Mouse (Mus musculus) liver, adult (tissue): ENCODE data around the gene Nrros.

Experiments used
- GATA4 ChIP-seq: IDR thresholded peaks from 2 replicates; pipeline ENCODE4 v1.6.1; 2014; ENCODE audit warnings: mild to moderate bottlenecking, low read length; ENCODE audit not compliant: insufficient replicate concordance

Nrros gene

DNA sequence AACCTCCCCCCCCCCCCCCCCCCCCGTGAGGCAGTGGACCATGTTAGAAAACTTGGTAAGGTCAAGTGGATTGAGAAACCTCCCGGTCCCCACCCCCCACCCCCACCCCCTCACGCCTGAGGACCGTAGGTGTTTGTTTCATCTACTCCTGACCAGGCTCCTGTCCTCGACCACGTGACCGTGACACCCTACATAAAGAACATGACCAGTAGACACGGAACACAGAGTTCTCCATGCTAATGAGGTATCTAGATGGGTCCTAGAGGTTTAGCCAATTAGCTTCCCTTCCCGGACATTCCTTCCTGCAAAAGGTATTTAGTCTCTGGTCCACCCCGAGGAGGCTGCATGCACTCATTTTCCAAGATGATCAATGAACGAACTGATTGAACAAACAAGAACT lies 8.0 kb upstream of the Nrros start:
- TF ChIP-seq GATA4 = no peak

DNA sequence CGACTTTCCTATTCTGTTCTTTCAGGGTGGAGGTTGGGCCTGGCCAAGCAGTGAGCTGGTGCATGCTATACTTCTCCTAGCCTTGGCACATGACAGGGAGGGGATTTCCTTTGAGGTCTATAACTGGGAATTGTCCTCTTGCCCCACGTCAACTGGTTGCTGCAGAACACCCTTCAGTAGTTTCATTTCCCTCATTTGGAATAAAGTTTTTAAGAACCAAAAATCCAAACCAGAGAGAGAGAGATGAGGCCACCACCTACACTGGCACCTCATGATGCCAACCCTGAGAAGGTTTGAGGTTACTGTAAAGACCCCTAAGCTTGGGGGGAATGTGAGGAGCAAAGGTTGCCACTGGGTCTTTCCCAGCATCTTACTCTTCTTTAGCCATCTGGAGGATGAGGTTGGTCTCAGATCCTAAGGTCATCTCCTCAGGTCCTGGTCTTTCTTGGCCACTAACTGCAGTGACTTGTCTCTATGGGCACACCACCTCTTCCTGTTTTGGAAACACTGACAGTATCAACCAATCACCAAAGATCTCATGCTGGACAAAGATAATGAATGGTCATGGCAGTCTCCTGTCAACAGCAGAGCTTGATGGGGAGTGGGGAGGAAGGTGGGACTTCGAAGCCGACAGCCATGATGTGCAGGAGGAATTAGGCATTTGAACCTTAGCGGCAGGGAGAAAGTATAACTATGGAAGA lies 5.8 kb upstream of the Nrros start:
- no peak for TF ChIP-seq GATA4

- no peak for TF ChIP-seq GATA4
These were observed 2.6 kb upstream of the Nrros start for GRCm38 (mm10) chr16:32167819-32168545.

GRCm38 (mm10) chr16:32164396-32165027 lies 882 bp downstream of the Nrros start:
- no peak for TF ChIP-seq GATA4

- TF ChIP-seq GATA4 = no peak
These were observed 1.5 kb downstream of the Nrros start for GRCm38 (mm10) chr16:32163891-32164290.

DNA sequence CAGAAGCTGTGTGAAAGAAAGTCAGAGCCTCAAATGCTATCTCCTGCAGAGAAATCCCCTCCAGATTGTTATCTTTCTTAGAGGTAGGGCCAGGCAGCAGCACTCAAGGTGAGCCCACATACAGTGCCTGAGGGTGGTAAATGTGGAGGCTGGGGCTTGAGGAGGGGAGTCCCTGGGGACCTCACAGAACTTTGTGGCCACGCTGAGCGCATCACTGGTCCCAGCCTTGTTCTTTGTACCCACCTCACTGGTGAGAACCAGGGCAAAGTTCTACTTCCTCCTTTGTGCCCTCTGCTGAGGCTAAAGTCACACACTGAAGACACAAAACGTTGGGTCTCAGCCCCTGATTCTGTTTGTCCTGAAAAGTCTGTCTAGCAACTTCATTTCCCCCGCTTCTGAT lies 2.0 kb downstream of the Nrros start:
- peak; percentile 47; the same call in 1 of the 2 replicates for TF ChIP-seq GATA4

GRCm38 (mm10) chr16:32160742-32161323 lies 4.6 kb downstream of the Nrros start:
- TF ChIP-seq GATA4 = no peak

- TF ChIP-seq GATA4 = no peak
These were observed 6.4 kb downstream of the Nrros start for GRCm38 (mm10) chr16:32158966-32159365.

- TF ChIP-seq GATA4 = no peak
These were observed 8.0 kb downstream of the Nrros start for GRCm38 (mm10) chr16:32157369-32157768.

DNA sequence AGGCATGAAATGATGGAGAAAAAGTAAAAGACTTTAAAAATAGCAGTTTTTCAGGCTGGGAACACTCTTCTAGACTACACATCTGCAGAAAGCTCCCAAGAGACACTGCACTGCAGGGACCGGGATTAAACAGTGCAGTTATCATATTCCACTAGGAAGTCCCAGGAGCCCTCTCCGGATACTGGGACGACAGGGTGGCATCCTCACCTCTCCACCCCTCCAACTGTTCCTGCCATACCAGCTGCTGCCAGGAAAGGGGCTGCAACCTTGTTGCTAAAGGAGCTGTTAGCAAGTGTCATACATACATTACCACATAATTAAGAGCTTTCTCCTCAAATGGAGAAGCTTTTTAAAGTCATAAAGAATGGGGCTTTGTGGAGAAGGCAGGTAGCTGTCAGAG lies 8.7 kb downstream of the Nrros start:
- no peak for TF ChIP-seq GATA4

DNA sequence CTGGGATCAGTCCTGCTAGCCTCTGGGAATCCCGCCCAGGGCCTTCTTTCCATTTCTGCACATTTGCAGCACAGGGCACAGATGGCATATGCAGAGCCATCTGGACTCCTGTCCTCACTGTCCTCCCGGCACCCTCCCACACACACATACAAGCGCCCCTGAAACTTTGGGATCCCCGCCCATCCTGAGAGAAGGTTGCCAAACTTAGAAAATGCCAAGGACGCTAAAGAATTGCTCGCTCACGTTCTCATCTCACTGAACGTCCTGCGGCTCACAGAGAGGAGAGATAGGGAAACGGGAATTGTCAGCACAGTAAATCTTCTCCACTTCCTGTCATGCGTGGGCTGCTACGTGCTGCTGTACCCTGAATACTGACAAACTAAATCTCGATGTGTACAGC lies 11.0 kb downstream of the Nrros start:
- peak; percentile 69; the same call in 1 of the 2 replicates for TF ChIP-seq GATA4

DNA sequence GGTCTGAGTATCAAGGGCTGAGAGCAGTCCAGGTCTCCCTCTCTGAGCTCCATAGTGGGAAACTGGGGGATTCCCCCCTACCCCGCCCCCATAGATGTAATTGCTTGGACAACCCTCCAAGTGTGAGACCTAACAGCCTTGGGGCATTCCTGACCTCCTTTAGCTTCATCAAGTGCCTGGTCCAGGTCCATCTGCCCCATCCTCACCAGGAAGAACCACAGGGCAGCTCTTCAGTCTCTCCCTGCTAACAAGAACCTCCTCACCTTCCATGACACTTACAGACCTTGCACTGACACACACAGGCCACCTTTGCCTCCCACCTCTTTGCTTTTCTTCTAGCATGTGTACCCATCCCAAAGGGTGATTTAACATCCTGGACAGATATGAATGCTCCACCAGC lies 11.4 kb downstream of the Nrros start:
- no peak for TF ChIP-seq GATA4

GRCm38 (mm10) chr16:32147589-32148207 lies 17.7 kb downstream of the Nrros start:
- TF ChIP-seq GATA4 = no peak

DNA sequence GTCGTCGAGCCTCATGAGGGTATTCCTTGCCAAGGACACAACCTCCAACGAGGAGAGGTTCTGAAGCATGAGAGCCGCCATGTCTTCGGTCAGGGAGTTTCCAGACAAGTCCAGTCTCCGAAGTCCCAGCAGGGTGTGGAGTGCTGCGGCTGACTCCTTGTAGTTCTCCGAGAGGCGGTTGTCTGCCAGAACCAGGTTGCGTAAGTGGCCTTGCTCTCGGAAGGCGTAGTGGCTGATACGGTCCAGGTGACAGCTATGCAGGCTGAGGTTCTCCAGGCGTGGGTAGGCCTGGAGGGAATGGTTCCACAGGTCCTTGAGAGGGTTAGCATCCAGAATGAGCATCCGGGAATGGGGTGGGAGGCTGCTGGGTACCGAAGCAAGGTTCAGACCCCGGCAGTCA lies 20.8 kb downstream of the Nrros start:
- no peak for TF ChIP-seq GATA4

GRCm38 (mm10) chr16:32143766-32144165 lies 21.6 kb downstream of the Nrros start:
- no peak for TF ChIP-seq GATA4
